Mouse (Mus musculus): ENCODE results near the gene Zfp30. TPM values are rescaled to one million over a fixed set of nuclear protein-coding genes. Genes with fewer than 3 reads are reported as not detected.

Gene Zfp30
- total RNA-seq, 2 experiments from 2014 or later, result 11.7 to 12.9 TPM

DNA sequence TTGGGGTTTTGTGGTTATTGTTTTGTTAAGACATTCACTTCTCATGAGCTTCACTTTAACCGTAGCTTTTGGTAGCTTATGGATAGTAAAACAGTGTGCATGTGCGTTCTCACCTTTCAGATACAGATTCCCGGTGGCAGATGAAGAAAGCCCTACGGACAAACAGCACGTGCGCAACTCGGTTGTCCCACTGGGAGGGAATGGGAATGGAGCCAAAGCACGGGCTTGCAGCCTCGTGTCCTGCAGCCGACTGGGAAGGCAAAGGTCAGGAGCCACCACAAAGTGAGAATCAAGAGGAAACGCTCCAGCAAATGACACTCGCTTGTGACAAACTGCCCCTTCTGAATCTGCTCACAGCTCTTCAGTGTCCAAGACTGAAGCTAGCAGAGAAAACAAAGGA lies 44.2 kb downstream of the Zfp30 start:
- DNase-seq (ENCODE audit: low spot score in 2 of 2), result no peak

GRCm38 (mm10) chr7:29829804-29830203 lies 46.0 kb downstream of the Zfp30 start:
- no peak for DNase-seq (ENCODE audit: low spot score in 2 of 2)

- no peak for DNase-seq (ENCODE audit: low spot score in 2 of 2)
Measured at GRCm38 (mm10) chr7:29836816-29837215, 53.0 kb downstream of the Zfp30 start.

DNA sequence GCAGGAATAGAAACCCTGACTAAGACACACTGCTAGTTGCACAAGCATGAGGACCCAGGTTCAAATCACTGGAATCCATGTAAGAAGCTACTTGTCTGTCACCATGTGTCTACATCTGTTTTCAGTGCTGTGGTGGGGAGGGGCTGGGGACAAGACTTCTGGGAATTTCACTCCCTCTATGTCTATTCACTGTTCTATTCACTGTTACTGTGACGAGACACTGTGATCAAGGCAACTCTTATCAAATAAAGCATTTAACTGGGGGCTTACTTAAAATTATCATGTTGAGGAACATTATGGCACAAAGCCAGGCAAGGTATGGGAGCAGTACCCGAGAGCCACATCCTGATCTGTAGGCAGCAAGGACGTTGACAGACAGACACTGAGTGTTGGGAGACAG lies 55.5 kb downstream of the Zfp30 start:
- DNase-seq (ENCODE audit: low spot score in 2 of 2), result no peak

GRCm38 (mm10) chr7:29842105-29842504 lies 58.3 kb downstream of the Zfp30 start:
- DNase-seq (ENCODE audit: low spot score in 2 of 2), result no peak

Small RNA genes within 50 kb of the gene (microRNA-seq; reads per million reads assigned to microRNA genes)
- 1.2 to 4.7 reads per million in 2 experiments for gene Mir1964

Other genes with a start within 250 kb of the Zfp30 start
- not detected for gene Catsperg2, start 57.0 kb upstream of the Zfp30 start, total RNA-seq (2021)
- gene Zfp84, start 15.4 kb upstream of the Zfp30 start, total RNA-seq (2021), result 10 to 100 TPM; 17.8 to 18.4 TPM
- gene Zfp790, start 32.1 kb downstream of the Zfp30 start, total RNA-seq (2021), result 10 to 100 TPM; 23.9 to 24.1 TPM
- 10 to 100 TPM; 20.0 to 20.9 TPM for gene Zfp940, start 69.7 kb downstream of the Zfp30 start, total RNA-seq (2021)
- gene Zfp420, start 76.0 kb downstream of the Zfp30 start, total RNA-seq (2021), result 10 to 100 TPM; 17.6 to 18.9 TPM
- gene Zfp27, start 122.6 kb downstream of the Zfp30 start, total RNA-seq (2021), result 10 to 100 TPM; 19.8 to 22.5 TPM
- gene Zfp383, start 124.2 kb downstream of the Zfp30 start, total RNA-seq (2021), result 1 to 10 TPM; 9.6 to 9.8 TPM
- gene Zfp74, start 170.1 kb downstream of the Zfp30 start, total RNA-seq (2021), result 10 to 100 TPM; 14.9 to 18.5 TPM
- gene Zfp568, start 200.0 kb downstream of the Zfp30 start, total RNA-seq (2021), result 1 to 10 TPM; 4.5 to 4.7 TPM

All from left cerebral cortex, adult 18-20 months (tissue).